Mouse (Mus musculus): ENCODE results near the gene Itgb6. TPM values are rescaled to one million over a fixed set of nuclear protein-coding genes. Genes with fewer than 3 reads are reported as not detected.

Itgb6 gene
- polyA plus RNA-seq, 1 experiment, result not detected

DNA sequence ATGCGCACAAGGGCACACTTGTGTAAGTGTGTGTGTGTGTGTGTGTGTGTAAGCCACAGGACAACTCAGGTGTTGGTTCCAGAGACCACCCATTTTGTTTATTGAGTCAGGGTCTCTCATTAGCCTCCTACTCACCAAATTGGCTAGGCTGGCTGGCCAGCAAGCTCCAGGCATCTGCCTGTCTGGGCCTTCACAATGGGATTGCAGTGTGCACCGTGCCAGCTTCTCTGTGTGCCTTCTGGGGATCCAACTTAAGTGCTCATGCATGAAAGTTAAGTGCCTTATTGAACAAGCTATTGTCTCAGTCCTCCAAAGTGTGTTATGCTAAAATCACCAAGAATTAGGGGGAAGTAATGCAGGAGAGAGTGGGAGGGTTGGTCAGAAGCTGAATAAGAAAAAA is 92.1 kb downstream of the Itgb6 start:
- TF ChIP-seq POLR2A (IDR thresholded peaks at IDR 0.05; ENCODE audit: insufficient read depth, low read depth, low read length) (no peak), CTCF (IDR thresholded peaks at IDR 0.05; ENCODE audit: insufficient read depth, low read depth, low read length) (no peak)
- Histone ChIP-seq H3K27ac (ENCODE audit: insufficient read depth, low read depth, low read length) (no peak overlapping the region), H3K4me1 (ENCODE audit: control insufficient read depth, insufficient read depth, low read length) (no peaks in the 10 kb centered on the region), H3K4me3 (ENCODE audit: insufficient read depth, low read depth, low read length) (no peak overlapping the region)
- WGBS, result 65% methylated on average over 2 of the region's 2 CpGs

- 92% methylated on average over 4 of the region's 4 CpGs for WGBS
- no peak overlapping the region for H3K4me3 ChIP-seq (ENCODE audit: insufficient read depth, low read depth, low read length)
- TF ChIP-seq CTCF (IDR thresholded peaks at IDR 0.05; ENCODE audit: insufficient read depth, low read depth, low read length), result no peak
- no peak for TF ChIP-seq POLR2A (IDR thresholded peaks at IDR 0.05; ENCODE audit: insufficient read depth, low read depth, low read length)
- H3K27ac ChIP-seq (ENCODE audit: insufficient read depth, low read depth, low read length), result no peak overlapping the region
- H3K4me1 ChIP-seq (ENCODE audit: control insufficient read depth, insufficient read depth, low read length), result no peaks in the 10 kb centered on the region
Measured at GRCm38 (mm10) chr2:60627952-60628351, 94.5 kb downstream of the Itgb6 start.

GRCm38 (mm10) chr2:60627515-60627914 is 94.9 kb downstream of the Itgb6 start:
- Histone ChIP-seq H3K4me1 (ENCODE audit: control insufficient read depth, insufficient read depth, low read length) (no peaks in the 10 kb centered on the region), H3K27ac (ENCODE audit: insufficient read depth, low read depth, low read length) (no peak overlapping the region), H3K4me3 (ENCODE audit: insufficient read depth, low read depth, low read length) (no peak overlapping the region)
- 92% methylated on average over 10 of the region's 10 CpGs for WGBS
- no peak for TF ChIP-seq POLR2A (IDR thresholded peaks at IDR 0.05; ENCODE audit: insufficient read depth, low read depth, low read length)
- TF ChIP-seq CTCF (IDR thresholded peaks at IDR 0.05; ENCODE audit: insufficient read depth, low read depth, low read length), result no peak

GRCm38 (mm10) chr2:60625766-60626165 is 96.7 kb downstream of the Itgb6 start:
- WGBS, result 79% methylated on average over 2 of the region's 2 CpGs
- Histone ChIP-seq H3K27ac (ENCODE audit: insufficient read depth, low read depth, low read length) (no peak overlapping the region), H3K4me3 (ENCODE audit: insufficient read depth, low read depth, low read length) (no peak overlapping the region), H3K4me1 (ENCODE audit: control insufficient read depth, insufficient read depth, low read length) (no peaks in the 10 kb centered on the region)
- TF ChIP-seq CTCF (IDR thresholded peaks at IDR 0.05; ENCODE audit: insufficient read depth, low read depth, low read length) (no peak), POLR2A (IDR thresholded peaks at IDR 0.05; ENCODE audit: insufficient read depth, low read depth, low read length) (no peak)

DNA sequence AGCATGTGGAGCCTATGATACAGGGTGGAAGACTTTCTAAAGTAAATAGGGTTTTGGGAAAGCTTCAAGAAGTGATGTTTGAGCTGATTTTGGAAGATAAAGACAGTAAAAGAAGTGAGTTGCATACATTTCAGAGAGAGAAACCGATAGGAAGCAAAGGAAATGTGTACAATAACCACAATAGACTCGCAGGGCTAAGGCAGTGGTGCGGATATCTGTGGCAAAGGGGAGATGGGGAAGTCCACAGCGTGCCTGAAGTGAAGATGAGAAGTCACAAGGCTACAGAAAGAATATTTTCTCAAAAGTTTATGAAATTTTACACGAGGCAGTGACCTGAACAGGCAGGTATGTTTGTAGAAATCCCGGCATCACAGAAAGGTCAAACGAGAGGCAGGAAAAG is 100.3 kb downstream of the Itgb6 start:
- no peak overlapping the region for H3K4me3 ChIP-seq (ENCODE audit: insufficient read depth, low read depth, low read length)
- WGBS, result 88% methylated on average over 7 of the region's 7 CpGs
- no peak for TF ChIP-seq CTCF (IDR thresholded peaks at IDR 0.05; ENCODE audit: insufficient read depth, low read depth, low read length)
- TF ChIP-seq POLR2A (IDR thresholded peaks at IDR 0.05; ENCODE audit: insufficient read depth, low read depth, low read length), result no peak

DNA sequence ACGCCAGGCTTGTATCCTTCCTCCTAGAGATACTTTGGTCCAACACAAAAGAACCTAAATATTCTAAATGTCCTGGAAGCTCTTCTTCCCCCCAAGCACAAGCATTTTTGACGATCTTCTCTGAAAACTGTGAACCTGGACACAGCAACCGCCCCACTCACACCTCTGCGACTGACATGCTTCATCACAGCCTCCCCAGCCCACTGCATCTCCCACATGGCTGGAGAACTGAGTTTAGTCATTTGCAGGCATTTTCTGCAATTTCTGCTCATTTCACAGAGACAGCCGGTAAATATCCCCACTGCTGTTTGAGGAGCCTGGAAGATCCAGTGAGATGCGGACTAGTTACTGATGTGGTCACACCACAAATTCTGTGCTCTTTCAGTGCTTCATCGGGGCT is 107.7 kb downstream of the Itgb6 start:
- TF ChIP-seq POLR2A (IDR thresholded peaks at IDR 0.05; ENCODE audit: insufficient read depth, low read depth, low read length) (no peak), CTCF (IDR thresholded peaks at IDR 0.05; ENCODE audit: insufficient read depth, low read depth, low read length) (no peak)
- 95% methylated on average over 7 of the region's 7 CpGs for WGBS
- H3K4me1 ChIP-seq (ENCODE audit: control insufficient read depth, insufficient read depth, low read length), result no peaks in the 10 kb centered on the region
- no peak overlapping the region for H3K4me3 ChIP-seq (ENCODE audit: insufficient read depth, low read depth, low read length)
- H3K27ac ChIP-seq (ENCODE audit: insufficient read depth, low read depth, low read length), result no peak overlapping the region

More for the DNA sequence above, 100.3 kb downstream of the Itgb6 start:
- H3K27ac ChIP-seq (ENCODE audit: insufficient read depth, low read depth, low read length), result no peak overlapping the region
- no peaks in the 10 kb centered on the region for H3K4me1 ChIP-seq (ENCODE audit: control insufficient read depth, insufficient read depth, low read length)

GRCm38 (mm10) chr2:60613857-60614228 is 108.6 kb downstream of the Itgb6 start:
- Histone ChIP-seq H3K27ac (ENCODE audit: insufficient read depth, low read depth, low read length) (no peak overlapping the region), H3K4me3 (ENCODE audit: insufficient read depth, low read depth, low read length) (no peak overlapping the region), H3K4me1 (ENCODE audit: control insufficient read depth, insufficient read depth, low read length) (no peaks in the 10 kb centered on the region)
- WGBS, result 18% methylated on average over 3 of the region's 3 CpGs
- TF ChIP-seq POLR2A (IDR thresholded peaks at IDR 0.05; ENCODE audit: insufficient read depth, low read depth, low read length), result no peak
- TF ChIP-seq CTCF (IDR thresholded peaks at IDR 0.05; ENCODE audit: insufficient read depth, low read depth, low read length), result no peak

DNA sequence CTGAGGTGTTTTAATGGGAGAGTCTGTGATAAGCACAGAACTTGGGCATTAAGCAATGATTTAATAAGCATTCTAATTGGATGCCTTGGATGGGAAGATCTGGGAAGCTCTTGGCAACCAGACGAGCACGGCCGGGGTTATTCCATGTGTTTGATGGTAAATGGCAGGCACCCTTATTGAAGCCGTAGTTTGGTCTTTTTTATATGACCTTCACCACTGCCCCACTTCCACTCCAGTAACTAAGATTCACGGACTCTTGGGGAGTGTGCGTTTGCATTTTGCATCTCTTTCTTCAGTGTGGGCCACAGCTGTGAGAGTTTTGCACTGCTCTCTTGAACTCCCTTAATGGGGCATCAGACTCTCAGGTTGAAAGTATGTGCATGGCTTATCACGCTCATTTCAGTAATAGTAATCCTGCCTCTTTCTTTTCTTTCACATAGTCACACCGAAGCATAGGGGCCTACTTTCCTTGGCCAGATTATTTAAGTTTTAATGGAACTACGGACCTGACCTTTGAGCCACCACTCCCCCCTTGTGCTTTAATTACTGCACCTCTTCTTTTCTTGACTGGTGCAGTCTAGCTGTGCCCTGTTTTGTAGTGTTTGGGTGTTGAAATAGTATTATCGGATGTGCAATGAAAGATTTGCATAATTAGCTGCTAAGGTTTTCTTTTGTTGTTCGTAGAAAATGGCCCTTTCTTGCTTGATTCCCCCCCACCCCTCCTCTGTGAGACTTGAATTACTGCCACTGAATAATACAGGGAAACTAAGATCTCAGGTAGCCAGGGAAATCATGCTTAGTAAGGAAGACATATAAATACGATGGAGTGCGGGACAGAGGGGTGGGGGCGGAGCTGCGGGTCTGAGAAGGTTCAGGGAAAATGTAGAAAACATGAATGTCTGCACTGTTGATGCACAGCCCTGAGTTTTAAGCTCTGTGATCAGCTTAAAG is 109.3 kb downstream of the Itgb6 start:
- 49% methylated on average over 15 of the region's 15 CpGs for WGBS
- Histone ChIP-seq H3K4me3 (ENCODE audit: insufficient read depth, low read depth, low read length) (no peak overlapping the region), H3K27ac (ENCODE audit: insufficient read depth, low read depth, low read length) (no peak overlapping the region), H3K4me1 (ENCODE audit: control insufficient read depth, insufficient read depth, low read length) (no peaks in the 10 kb centered on the region)
- no peak for TF ChIP-seq CTCF (IDR thresholded peaks at IDR 0.05; ENCODE audit: insufficient read depth, low read depth, low read length)
- no peak for TF ChIP-seq POLR2A (IDR thresholded peaks at IDR 0.05; ENCODE audit: insufficient read depth, low read depth, low read length)

GRCm38 (mm10) chr2:60611622-60612021 is 110.8 kb downstream of the Itgb6 start:
- TF ChIP-seq POLR2A (IDR thresholded peaks at IDR 0.05; ENCODE audit: insufficient read depth, low read depth, low read length), result no peak
- TF ChIP-seq CTCF (IDR thresholded peaks at IDR 0.05; ENCODE audit: insufficient read depth, low read depth, low read length), result no peak
- no peak overlapping the region for H3K27ac ChIP-seq (ENCODE audit: insufficient read depth, low read depth, low read length)
- no peaks in the 10 kb centered on the region for H3K4me1 ChIP-seq (ENCODE audit: control insufficient read depth, insufficient read depth, low read length)
- 54% methylated on average over 3 of the region's 3 CpGs for WGBS
- no peak overlapping the region for H3K4me3 ChIP-seq (ENCODE audit: insufficient read depth, low read depth, low read length)

All from olfactory bulb, adult 2 months (tissue).